Mouse (Mus musculus) cerebellum, adult 2 months (tissue): Measurements from ENCODE around the gene Mybpc2. TPM values are rescaled to one million over a fixed set of nuclear protein-coding genes. Genes with fewer than 3 reads are reported as not detected.

Experiments
- DNase-seq, 2 experiments: peaks; one replicate each; pipeline ENCODE4 v3.0.0; 2021
- H3K27ac ChIP-seq: fragments of 200-500 bp; 2 replicates; pipeline ENCODE4 v1.5.1; 2012; ENCODE audit warnings: low read length, control low read depth, inconsistent platforms; ENCODE audit not compliant: insufficient read depth
- H3K27me3 ChIP-seq: fragments of 200-500 bp; 2 replicates; pipeline ENCODE4 v1.6.1; 2012; ENCODE audit warnings: inconsistent platforms, mild to moderate bottlenecking, low read length, moderate library complexity; ENCODE audit not compliant: control insufficient read depth, insufficient read depth
- H3K4me1 ChIP-seq: fragments of 200-500 bp; 2 replicates; pipeline ENCODE4 v1.6.1; 2011; ENCODE audit warnings: low read length; ENCODE audit not compliant: control insufficient read depth, insufficient read depth
- H3K4me3 ChIP-seq: fragments of 200-500 bp; replicated peaks from 2 replicates; pipeline ENCODE3; 2011; ENCODE audit warnings: mild to moderate bottlenecking, low read depth, low read length, control low read depth; ENCODE audit not compliant: insufficient read depth
- CTCF ChIP-seq: fragments of 200-500 bp; IDR thresholded peaks from 2 replicates; pipeline ENCODE4 v1.5.1; 2011; ENCODE audit warnings: low read depth, mild to moderate bottlenecking, control low read depth, low read length, moderate library complexity, borderline replicate concordance; ENCODE audit not compliant: insufficient read depth
- POLR2A ChIP-seq: fragments of 200-500 bp; IDR thresholded peaks from 2 replicates; pipeline ENCODE4 v1.6.1; 2011; ENCODE audit warnings: low read length, control low read depth, borderline replicate concordance; ENCODE audit not compliant: insufficient read depth
- WGBS: fragments of 180-500 bp; shearing (Covaris S2); methylation state at CpG from one replicate; pipeline ENCODE4 v1.1.7; 2018; 5-methylcytosine and 5-hydroxymethylcytosine counted together
- polyA plus RNA-seq: library from polyadenylated mRNA; depleted of rRNA; stranded (reverse); fragments of >200 nt; gene quantifications from 2 replicates; pipeline ENCODE4 v1.2.3, GENCODE M21; 2012

The Mybpc2 gene
- polyA plus RNA-seq, 1 experiment: 0.18 TPM

- DNase-seq: peak; percentile 80 to 89
- TF ChIP-seq POLR2A (no peak), CTCF (peak; percentile 100)
- no peaks in the 10 kb centered on the region for H3K27me3 ChIP-seq
- no peak overlapping the region for H3K27ac ChIP-seq
- H3K4me3 ChIP-seq: no peak overlapping the region
- H3K4me1 ChIP-seq: no peaks in the 10 kb centered on the region
- WGBS: 20% methylated on average over 5 of the region's 5 CpGs
Observed at GRCm38 (mm10) chr7:44484841-44485571, 39.5 kb downstream of the Mybpc2 start.

- WGBS: 100% methylated on average over 1 of the region's 1 CpGs
- TF ChIP-seq POLR2A (no peak), CTCF (no peak)
- no peaks in the 10 kb centered on the region for H3K4me1 ChIP-seq
- H3K27ac ChIP-seq: no peak overlapping the region
- H3K4me3 ChIP-seq: no peak overlapping the region
- peak in 1 of 2 experiments; percentile 6 for DNase-seq
- H3K27me3 ChIP-seq: no peaks in the 10 kb centered on the region
Observed at GRCm38 (mm10) chr7:44484109-44484508, 40.3 kb downstream of the Mybpc2 start.

- TF ChIP-seq CTCF (no peak), POLR2A (no peak)
- WGBS: 87% methylated on average over 3 of the region's 3 CpGs
- H3K4me3 ChIP-seq: no peak overlapping the region
- no peaks in the 10 kb centered on the region for H3K4me1 ChIP-seq
- no peak for DNase-seq
- no peak overlapping the region for H3K27ac ChIP-seq
- H3K27me3 ChIP-seq: no peaks in the 10 kb centered on the region; the same call in 1 of the 2 replicates
Observed at GRCm38 (mm10) chr7:44482836-44483435, 41.5 kb downstream of the Mybpc2 start.

GRCm38 (mm10) chr7:44475046-44475614 is 49.3 kb downstream of the Mybpc2 start:
- DNase-seq: peak in 1 of 2 experiments; percentile 23

GRCm38 (mm10) chr7:44474419-44474818 is 50.0 kb downstream of the Mybpc2 start:
- Histone ChIP-seq H3K4me3 (no peak overlapping the region), H3K27me3 (no peaks in the 10 kb centered on the region; the same call in 1 of the 2 replicates), H3K27ac (peak overlapping the region; percentile 55; the same call in 1 of the 2 replicates), H3K4me1 (peaks cover 33% of the 10 kb centered on the region)
- DNase-seq: peak; percentile 45 to 64
- TF ChIP-seq POLR2A: no peak
- 40% methylated on average over 4 of the region's 4 CpGs for WGBS

More at GRCm38 (mm10) chr7:44475046-44475614, 49.3 kb downstream of the Mybpc2 start:
- H3K27ac ChIP-seq: peak overlapping the region; percentile 51; the same call in 1 of the 2 replicates
- peaks cover 29% of the 10 kb centered on the region for H3K4me1 ChIP-seq
- no peaks in the 10 kb centered on the region; the same call in 1 of the 2 replicates for H3K27me3 ChIP-seq
- 37% methylated on average over 5 of the region's 5 CpGs for WGBS
- no peak overlapping the region for H3K4me3 ChIP-seq
- no peak for TF ChIP-seq POLR2A
- TF ChIP-seq CTCF: no peak

GRCm38 (mm10) chr7:44472961-44473646 is 51.4 kb downstream of the Mybpc2 start:
- H3K27me3 ChIP-seq: no peaks in the 10 kb centered on the region
- 30% methylated on average over 9 of the region's 9 CpGs for WGBS
- peak; percentile 45 to 58 for DNase-seq
- TF ChIP-seq POLR2A (no peak), CTCF (no peak)
- no peak overlapping the region for H3K4me3 ChIP-seq
- peak overlapping the region; percentile 42 for H3K27ac ChIP-seq
- H3K4me1 ChIP-seq: peaks cover 36% of the 10 kb centered on the region

GRCm38 (mm10) chr7:44472558-44472885 is 51.9 kb downstream of the Mybpc2 start:
- DNase-seq: no peak
- H3K27me3 ChIP-seq: no peaks in the 10 kb centered on the region
- no peak for TF ChIP-seq POLR2A
- no peak for TF ChIP-seq CTCF
- no peak overlapping the region for H3K4me3 ChIP-seq
- H3K4me1 ChIP-seq: peaks cover 36% of the 10 kb centered on the region
- peak overlapping the region; percentile 42 for H3K27ac ChIP-seq
- WGBS: 24% methylated on average over 1 of the region's 1 CpGs
